Mouse (Mus musculus) limb, embryonic 10.5 days (tissue): ENCODE results near the gene Tnni1. TPM values are rescaled to one million over a fixed set of nuclear protein-coding genes. Genes with fewer than 3 reads are reported as not detected.

ENCODE experiments used
- DNase-seq: peaks from one replicate; pipeline ENCODE4 v3.0.0-alpha.2; 2017; ENCODE audit warnings: low spot score
- H3K27ac ChIP-seq: fragments of 300-500 bp; sonication (generic); 2 replicates; pipeline ENCODE4 v1.5.1; 2016; ENCODE audit warnings: mild to moderate bottlenecking
- H3K27me3 ChIP-seq: fragments of 300-500 bp; sonication (generic); 2 replicates; pipeline ENCODE4 v1.6.1; 2016; ENCODE audit warnings: low read depth, mild to moderate bottlenecking; ENCODE audit not compliant: poor library complexity, severe bottlenecking
- H3K36me3 ChIP-seq: fragments of 300-500 bp; sonication (generic); 2 replicates; pipeline ENCODE4 v1.6.1; 2016; ENCODE audit warnings: mild to moderate bottlenecking, moderate library complexity
- H3K4me1 ChIP-seq: fragments of 300-500 bp; sonication (generic); 2 replicates; pipeline ENCODE4 v1.6.1; 2016
- H3K4me3 ChIP-seq: fragments of 300-500 bp; sonication (generic); 2 replicates; pipeline ENCODE4 v1.5.1; 2016; ENCODE audit warnings: mild to moderate bottlenecking, moderate library complexity
- H3K9me3 ChIP-seq: fragments of 300-500 bp; sonication (generic); replicated peaks from 2 replicates; pipeline ENCODE4 v1.6.1; 2016; ENCODE audit warnings: mild to moderate bottlenecking
- WGBS: fragments of 180-500 bp; shearing (Covaris S2); methylation state at CpG from one replicate; pipeline ENCODE4 v1.1.7; 2016; 5-methylcytosine and 5-hydroxymethylcytosine counted together
- polyA plus RNA-seq: library from polyadenylated mRNA; unstranded; fragments of >200 nt; fragmentation: Nextera tagmentation; extraction: Ambion mirVana; gene quantifications from 2 replicates; pipeline ENCODE4 v1.2.1, GENCODE M21; 2016

Tnni1 gene
- polyA plus RNA-seq, 1 experiment from 2014 or later, result 8.3 TPM

DNA sequence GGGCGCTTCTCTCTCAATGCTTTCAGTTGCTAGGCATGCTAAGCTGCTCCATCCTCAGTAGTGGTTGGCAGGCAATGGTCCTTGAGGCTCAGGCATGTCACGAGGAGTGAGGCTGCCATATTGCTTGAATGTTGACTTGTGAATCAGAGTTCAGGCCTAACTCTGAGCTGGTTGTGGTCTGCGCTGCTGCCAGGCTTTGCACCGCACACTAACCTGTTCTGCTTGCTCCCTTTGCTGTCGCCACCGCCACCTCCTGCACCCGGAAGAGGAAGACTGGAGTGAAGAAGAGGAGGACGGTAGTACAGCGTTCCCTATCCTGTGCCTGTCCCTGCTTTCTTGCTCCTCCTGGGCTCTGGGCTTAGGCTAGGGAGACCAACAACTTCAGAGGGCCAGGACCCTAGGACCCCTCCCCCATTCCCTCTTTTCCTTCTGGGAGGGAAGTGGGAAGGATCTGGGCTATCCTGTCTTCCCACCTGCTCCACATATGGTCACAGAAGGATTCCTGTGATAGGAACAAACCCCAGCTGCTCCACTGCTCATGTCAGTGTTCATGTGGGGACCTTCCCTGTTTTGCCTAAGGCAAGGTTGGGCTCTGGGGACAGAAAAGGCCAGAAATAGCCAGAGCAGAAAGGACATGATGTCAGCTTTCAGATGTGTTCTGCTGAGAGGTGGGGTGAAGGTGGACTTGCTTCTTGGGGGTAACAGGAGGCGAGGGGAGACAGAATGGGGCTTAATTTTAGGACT, 64.5 kb downstream of the Tnni1 start:
- peaks cover 25% of the 10 kb centered on the region for H3K4me1 ChIP-seq
- no peaks in the 10 kb centered on the region for H3K9me3 ChIP-seq
- WGBS, result 93% methylated on average over 10 of the region's 10 CpGs
- H3K27me3 ChIP-seq, result no peaks in the 10 kb centered on the region
- H3K4me3 ChIP-seq, result no peak overlapping the region
- DNase-seq, result no peak
- 0 out of 2 replicates have a peak overlapping the region, but pooled peaks have one; percentile 4 for H3K27ac ChIP-seq
- H3K36me3 ChIP-seq, result no peaks in the 10 kb centered on the region

DNA sequence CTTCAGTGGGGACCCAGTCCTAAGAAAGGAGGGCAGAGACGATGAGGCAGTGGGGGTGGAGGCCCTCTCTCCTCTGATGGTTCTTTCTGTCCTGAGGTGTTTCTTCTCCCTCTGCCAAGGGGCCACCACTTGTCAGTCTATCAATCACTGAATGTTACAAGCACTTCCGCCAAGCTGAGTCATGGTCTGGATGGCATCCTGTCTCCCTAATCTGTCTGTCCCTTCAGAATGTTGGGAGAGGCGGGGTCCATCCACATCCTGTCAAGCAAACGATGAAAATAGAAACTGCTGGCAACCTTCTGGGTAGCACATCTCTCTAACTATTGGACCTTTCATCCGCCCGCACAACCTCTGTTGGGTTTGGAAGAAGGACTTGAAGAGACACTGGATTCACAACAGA, 65.2 kb downstream of the Tnni1 start:
- Histone ChIP-seq H3K4me1 (peaks cover 25% of the 10 kb centered on the region), H3K9me3 (no peaks in the 10 kb centered on the region), H3K27me3 (no peaks in the 10 kb centered on the region), H3K4me3 (no peak overlapping the region), H3K36me3 (no peaks in the 10 kb centered on the region), H3K27ac (0 out of 2 replicates have a peak overlapping the region, but pooled peaks have one; percentile 4)
- WGBS, result 62% methylated on average over 6 of the region's 6 CpGs
- no peak for DNase-seq

DNA sequence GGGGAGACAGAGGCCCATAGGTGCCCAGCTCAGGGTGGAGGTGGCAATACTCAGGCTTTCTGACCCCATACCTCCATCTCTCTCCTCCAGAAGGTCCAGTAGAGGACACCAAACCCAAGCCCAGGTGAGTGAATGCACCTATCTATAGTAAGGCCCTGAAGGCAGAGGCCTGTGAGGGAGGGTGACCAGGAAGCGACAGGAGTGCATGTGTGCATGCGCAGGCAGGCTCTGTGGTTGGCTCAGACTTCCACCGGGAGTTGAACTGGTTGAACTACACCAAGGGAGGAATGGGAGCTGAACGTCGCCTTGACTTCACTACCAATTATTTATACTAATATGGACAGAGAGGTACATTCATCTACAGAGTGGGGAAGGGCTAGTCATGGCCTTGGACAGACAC, 67.4 kb downstream of the Tnni1 start:
- H3K9me3 ChIP-seq, result no peaks in the 10 kb centered on the region
- H3K4me1 ChIP-seq, result peaks cover 23% of the 10 kb centered on the region
- H3K27me3 ChIP-seq, result no peaks in the 10 kb centered on the region
- H3K36me3 ChIP-seq, result no peaks in the 10 kb centered on the region
- H3K27ac ChIP-seq, result no peak overlapping the region
- no peak overlapping the region for H3K4me3 ChIP-seq
- no peak for DNase-seq
- WGBS, result 81% methylated on average over 5 of the region's 5 CpGs

DNA sequence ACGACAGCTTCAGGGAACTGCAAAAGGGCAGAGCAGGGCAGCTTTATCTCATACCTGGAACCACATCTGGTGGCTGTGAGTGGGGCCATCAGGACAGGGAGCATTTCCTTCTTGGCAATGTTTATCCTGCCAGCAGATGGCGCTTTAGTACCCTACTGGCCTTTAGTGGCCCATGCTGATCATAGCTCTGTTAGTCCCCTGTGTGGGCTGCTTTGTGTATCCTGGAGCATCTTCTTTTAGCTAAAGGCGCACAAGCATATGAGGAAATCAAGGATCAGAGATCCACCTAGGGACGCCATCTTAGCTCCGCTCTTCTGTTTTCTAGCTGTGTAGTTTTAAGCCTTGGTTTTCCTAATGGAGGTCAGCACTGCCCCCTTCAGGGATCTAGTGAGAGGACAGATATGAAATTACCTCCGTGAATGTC, 67.9 kb downstream of the Tnni1 start:
- Histone ChIP-seq H3K27ac (no peak overlapping the region), H3K4me3 (no peak overlapping the region), H3K9me3 (no peaks in the 10 kb centered on the region), H3K4me1 (peaks cover 29% of the 10 kb centered on the region), H3K36me3 (no peaks in the 10 kb centered on the region), H3K27me3 (no peaks in the 10 kb centered on the region)
- peak; percentile 66 for DNase-seq
- WGBS, result 26% methylated on average over 6 of the region's 6 CpGs

DNA sequence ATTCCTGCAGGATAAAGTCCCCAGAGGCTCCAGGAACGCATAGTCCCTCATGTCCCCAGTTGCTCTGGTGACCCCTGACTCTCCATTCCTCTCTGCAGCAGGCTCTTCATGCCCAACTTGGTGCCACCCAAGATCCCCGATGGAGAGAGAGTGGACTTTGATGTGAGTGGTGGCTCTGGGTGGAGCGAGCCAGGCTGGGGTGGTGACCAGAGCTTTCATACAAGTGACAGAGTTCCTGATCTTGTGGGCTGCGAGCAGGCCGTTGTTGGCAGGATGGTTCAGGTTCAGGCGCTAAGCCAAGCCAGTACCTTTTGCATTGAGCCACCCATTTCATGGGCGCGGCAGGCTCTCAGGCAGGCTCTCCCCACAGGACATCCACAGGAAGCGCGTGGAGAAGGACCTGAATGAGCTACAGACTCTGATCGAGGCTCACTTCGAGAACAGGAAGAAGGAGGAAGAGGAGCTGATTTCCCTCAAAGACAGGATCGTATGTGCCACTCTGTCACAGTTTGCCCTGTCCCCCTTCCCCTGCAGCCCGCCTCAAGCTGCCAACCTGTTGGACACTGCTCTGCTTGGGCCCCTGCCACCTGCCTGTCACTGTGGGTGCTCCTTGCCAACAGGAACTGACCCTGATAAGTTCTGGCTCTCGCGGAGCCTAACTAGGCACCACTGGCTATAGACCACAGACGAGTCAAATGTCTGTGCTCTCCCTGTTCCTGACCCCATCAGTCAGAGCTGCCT, 68.5 kb downstream of the Tnni1 start:
- no peaks in the 10 kb centered on the region for H3K36me3 ChIP-seq
- DNase-seq, result no peak
- no peaks in the 10 kb centered on the region for H3K27me3 ChIP-seq
- WGBS, result 83% methylated on average over 17 of the region's 17 CpGs
- no peak overlapping the region for H3K4me3 ChIP-seq
- no peaks in the 10 kb centered on the region for H3K9me3 ChIP-seq
- H3K4me1 ChIP-seq, result peaks cover 33% of the 10 kb centered on the region
- H3K27ac ChIP-seq, result no peak overlapping the region

DNA sequence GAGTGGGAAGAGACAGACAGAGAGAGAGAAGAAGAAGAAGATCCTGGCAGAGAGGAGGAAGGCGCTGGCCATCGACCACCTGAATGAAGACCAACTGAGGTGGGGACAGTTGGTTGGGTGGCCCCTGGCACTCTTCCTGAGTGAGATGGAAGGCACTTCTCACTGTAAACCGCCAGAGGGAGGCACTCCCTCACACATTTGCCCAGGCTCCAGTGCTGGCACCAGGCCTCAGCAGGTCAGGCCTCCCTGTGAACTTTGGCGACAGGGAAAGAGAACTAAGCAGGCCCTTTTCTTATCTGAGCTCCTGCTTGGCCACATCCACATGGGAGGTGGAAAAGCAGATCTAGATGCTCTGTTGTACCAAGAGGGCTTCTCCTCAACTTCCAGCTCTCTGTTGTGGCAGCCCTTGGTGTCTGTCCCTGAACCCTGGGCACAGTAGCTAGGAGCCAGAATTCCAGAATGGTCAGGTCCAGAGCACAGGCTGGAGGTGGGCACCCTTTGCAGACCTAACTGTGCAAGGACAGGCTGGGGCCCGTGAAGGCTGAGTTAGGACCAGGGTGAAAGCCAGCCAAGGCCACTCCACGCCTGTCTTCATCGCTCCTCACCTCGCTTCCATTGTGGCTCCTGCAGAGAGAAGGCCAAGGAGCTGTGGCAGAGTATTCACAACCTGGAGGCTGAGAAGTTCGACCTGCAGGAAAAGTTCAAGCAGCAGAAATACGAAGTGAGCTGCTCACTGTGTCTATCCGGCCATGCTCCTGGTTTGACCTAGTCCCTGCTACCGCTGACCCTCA, 71.7 kb downstream of the Tnni1 start:
- peaks cover 20% of the 10 kb centered on the region for H3K4me1 ChIP-seq
- no peaks in the 10 kb centered on the region for H3K36me3 ChIP-seq
- no peak overlapping the region for H3K27ac ChIP-seq
- peak; percentile 40 for DNase-seq
- no peak overlapping the region for H3K4me3 ChIP-seq
- no peaks in the 10 kb centered on the region for H3K9me3 ChIP-seq
- no peaks in the 10 kb centered on the region for H3K27me3 ChIP-seq
- 69% methylated on average over 12 of the region's 12 CpGs for WGBS

GRCm38 (mm10) chr1:135852044-135852756, 73.0 kb downstream of the Tnni1 start:
- no peaks in the 10 kb centered on the region for H3K27me3 ChIP-seq
- H3K4me3 ChIP-seq, result no peak overlapping the region
- H3K9me3 ChIP-seq, result no peaks in the 10 kb centered on the region
- DNase-seq, result no peak
- no peak overlapping the region for H3K27ac ChIP-seq
- H3K36me3 ChIP-seq, result no peaks in the 10 kb centered on the region
- WGBS, result 79% methylated on average over 13 of the region's 13 CpGs
- H3K4me1 ChIP-seq, result peaks cover 25% of the 10 kb centered on the region

GRCm38 (mm10) chr1:135853200-135853599, 74.0 kb downstream of the Tnni1 start:
- Histone ChIP-seq H3K36me3 (no peaks in the 10 kb centered on the region), H3K9me3 (no peaks in the 10 kb centered on the region), H3K27ac (no peak overlapping the region), H3K27me3 (no peaks in the 10 kb centered on the region), H3K4me1 (peaks cover 22% of the 10 kb centered on the region), H3K4me3 (no peak overlapping the region)
- 88% methylated on average over 4 of the region's 4 CpGs for WGBS
- no peak for DNase-seq

- 91% methylated on average over 6 of the region's 6 CpGs for WGBS
- Histone ChIP-seq H3K4me3 (no peak overlapping the region), H3K4me1 (peaks cover 22% of the 10 kb centered on the region), H3K27me3 (no peaks in the 10 kb centered on the region), H3K27ac (no peak overlapping the region), H3K9me3 (no peaks in the 10 kb centered on the region), H3K36me3 (no peaks in the 10 kb centered on the region)
- DNase-seq, result no peak
Measured at GRCm38 (mm10) chr1:135854591-135855343, 75.5 kb downstream of the Tnni1 start.

GRCm38 (mm10) chr1:135855344-135855687, 76.1 kb downstream of the Tnni1 start:
- no peaks in the 10 kb centered on the region for H3K36me3 ChIP-seq
- 95% methylated on average over 1 of the region's 1 CpGs for WGBS
- no peak overlapping the region for H3K27ac ChIP-seq
- no peaks in the 10 kb centered on the region for H3K9me3 ChIP-seq
- peaks cover 22% of the 10 kb centered on the region for H3K4me1 ChIP-seq
- no peaks in the 10 kb centered on the region for H3K27me3 ChIP-seq
- no peak overlapping the region for H3K4me3 ChIP-seq
- no peak for DNase-seq

DNA sequence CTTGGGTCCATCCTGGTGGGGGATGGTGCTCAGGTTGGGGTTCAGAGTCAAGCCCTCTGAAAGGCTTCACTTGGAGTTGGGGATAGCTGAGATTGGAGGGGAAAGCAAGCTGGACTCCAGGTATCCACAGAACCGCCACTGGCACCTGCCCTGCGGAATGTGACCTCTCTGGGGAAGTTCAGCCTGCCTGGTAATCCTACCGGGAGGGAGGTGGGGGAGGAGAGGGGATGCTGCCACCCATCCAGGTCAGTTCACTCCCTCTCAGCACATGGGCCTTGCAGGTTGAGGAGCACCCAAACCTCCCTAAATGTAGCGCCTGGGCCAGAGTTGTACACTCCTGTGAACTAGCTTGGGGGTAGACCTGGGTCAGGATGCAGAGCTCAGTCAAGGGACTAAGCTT, 76.8 kb downstream of the Tnni1 start:
- Histone ChIP-seq H3K4me3 (no peak overlapping the region), H3K36me3 (no peaks in the 10 kb centered on the region), H3K27ac (no peak overlapping the region), H3K9me3 (no peaks in the 10 kb centered on the region), H3K27me3 (no peaks in the 10 kb centered on the region), H3K4me1 (peaks cover 20% of the 10 kb centered on the region)
- DNase-seq, result no peak
- WGBS, result 69% methylated on average over 4 of the region's 4 CpGs
